Mouse (Mus musculus): ENCODE measurements at regions not wholly inside any gene's neighbourhood (a gene's known extent, or its start where the extent isn't known, plus 50 kb on each side); places are given as distances from the start of the nearest gene placed in this dataset.

DNA sequence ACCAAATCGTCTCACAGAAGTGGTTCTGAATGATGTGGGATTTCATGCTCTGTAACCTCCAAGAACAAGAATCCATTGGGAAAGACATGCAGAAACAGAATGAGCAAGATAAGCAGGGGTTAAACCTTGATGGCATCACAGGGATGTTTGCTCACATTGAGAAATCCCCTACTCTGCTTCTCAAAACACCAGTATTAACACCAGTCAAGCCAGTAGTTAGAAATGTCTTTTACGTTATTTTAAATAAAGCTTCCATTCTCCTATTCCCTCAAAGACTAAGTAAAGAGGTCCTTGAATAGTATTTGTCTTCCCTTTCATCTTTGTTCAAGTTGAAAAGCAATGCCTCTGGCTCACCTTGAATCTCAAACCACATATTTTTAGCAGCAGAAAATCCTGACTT lies 320.9 kb downstream of the Brinp1 start:
- TF ChIP-seq CTCF (IDR thresholded peaks at IDR 0.05; ENCODE audit: borderline replicate concordance, insufficient read depth, low read length): no peak
- TF ChIP-seq POLR2A (IDR thresholded peaks at IDR 0.05; ENCODE audit: low read depth, low read length): no peak

All from embryonic fibroblast, embryonic 13.5 days (primary cell).